Mouse (Mus musculus) embryonic facial prominence, embryonic 15.5 days (tissue): Measurements from ENCODE around the gene Rasl10b. TPM values are rescaled to one million over a fixed set of nuclear protein-coding genes. Genes with fewer than 3 reads are reported as not detected.

Experiments used
- ATAC-seq: fragments of 200-750 bp; cut with Nextera tagmentation; 2 replicates; pipeline ENCODE4 v1.8.0; 2017; ENCODE audit warnings: low read depth, moderate TSS enrichment; ENCODE audit not compliant: insufficient number of reproducible peaks, low FRiP score, low TSS enrichment
- H3K27ac ChIP-seq: fragments of 300-500 bp; sonication (generic); replicated peaks from 2 replicates; pipeline ENCODE4 v1.5.1; 2015; ENCODE audit warnings: mild to moderate bottlenecking, inconsistent platforms
- H3K27me3 ChIP-seq: fragments of 300-500 bp; sonication (generic); 2 replicates; pipeline ENCODE4 v1.6.1; 2015; ENCODE audit warnings: inconsistent platforms
- H3K36me3 ChIP-seq: fragments of 300-500 bp; sonication (generic); 2 replicates; pipeline ENCODE4 v1.6.1; 2015; ENCODE audit warnings: mild to moderate bottlenecking, inconsistent platforms
- H3K4me1 ChIP-seq: fragments of 300-500 bp; sonication (generic); 2 replicates; pipeline ENCODE4 v1.6.1; 2015; ENCODE audit warnings: inconsistent platforms
- H3K4me2 ChIP-seq: fragments of 300-500 bp; sonication (generic); replicated peaks from 2 replicates; pipeline ENCODE4 v1.6.1; 2015; ENCODE audit warnings: mild to moderate bottlenecking, inconsistent platforms
- H3K4me3 ChIP-seq: fragments of 300-500 bp; sonication (generic); replicated peaks from 2 replicates; pipeline ENCODE4 v1.5.1; 2015; ENCODE audit warnings: mild to moderate bottlenecking, inconsistent platforms
- H3K9ac ChIP-seq: fragments of 300-500 bp; sonication (generic); 2 replicates; pipeline ENCODE4 v1.6.1; 2015; ENCODE audit warnings: inconsistent platforms
- H3K9me3 ChIP-seq: fragments of 300-500 bp; sonication (generic); replicated peaks from 2 replicates; pipeline ENCODE4 v1.6.1; 2016; ENCODE audit warnings: inconsistent platforms
- WGBS: fragments of 180-500 bp; shearing (Covaris S2); methylation state at CpG from one replicate; pipeline ENCODE4 v1.1.7; 2015; 5-methylcytosine and 5-hydroxymethylcytosine counted together
- polyA plus RNA-seq: library from polyadenylated mRNA; unstranded; fragments of >200 nt; fragmentation: Nextera tagmentation; extraction: Ambion mirVana; gene quantifications from 2 replicates; pipeline ENCODE4 v1.2.1, GENCODE M21; 2015

Rasl10b gene
- polyA plus RNA-seq, 1 experiment from 2014 or later = 3.2 TPM

- Histone ChIP-seq H3K9ac (no peak overlapping the region), H3K36me3 (peaks cover 20% of the 10 kb centered on the region), H3K4me3 (no peak overlapping the region), H3K4me2 (no peak overlapping the region), H3K27ac (no peak overlapping the region), H3K9me3 (no peaks in the 10 kb centered on the region), H3K27me3 (no peaks in the 10 kb centered on the region; the same call in 1 of the 2 replicates), H3K4me1 (peaks cover 13% of the 10 kb centered on the region)
- 61% methylated on average over 3 of the region's 3 CpGs for WGBS
- ATAC-seq = no peak
These were observed 2.5 kb upstream of the Rasl10b start for GRCm38 (mm10) chr11:83406391-83406790.

GRCm38 (mm10) chr11:83408242-83408641 lies 695 bp upstream of the Rasl10b start:
- H3K9me3 ChIP-seq = no peaks in the 10 kb centered on the region
- H3K4me2 ChIP-seq = no peak overlapping the region
- H3K36me3 ChIP-seq = peaks cover 9% of the 10 kb centered on the region; the same call in 1 of the 2 replicates
- WGBS = 23% methylated on average over 8 of the region's 8 CpGs
- no peak overlapping the region for H3K9ac ChIP-seq
- H3K4me1 ChIP-seq = peaks cover 13% of the 10 kb centered on the region
- ATAC-seq = no peak
- H3K4me3 ChIP-seq = no peak overlapping the region
- H3K27me3 ChIP-seq = peaks cover 7% of the 10 kb centered on the region; the same call in 1 of the 2 replicates
- H3K27ac ChIP-seq = no peak overlapping the region

- Histone ChIP-seq H3K9me3 (no peaks in the 10 kb centered on the region), H3K27ac (no peak overlapping the region), H3K36me3 (no peaks in the 10 kb centered on the region), H3K27me3 (peaks cover 7% of the 10 kb centered on the region; the same call in 1 of the 2 replicates), H3K4me1 (peaks cover 13% of the 10 kb centered on the region), H3K4me2 (peak overlapping the region; percentile 91), H3K4me3 (peak overlapping the region; percentile 73), H3K9ac (peak overlapping the region; percentile 54)
- ATAC-seq = no peak
- WGBS = 2% methylated on average over 34 of the region's 40 CpGs
These were observed 905 bp downstream of the Rasl10b start for GRCm38 (mm10) chr11:83409792-83410291.

DNA sequence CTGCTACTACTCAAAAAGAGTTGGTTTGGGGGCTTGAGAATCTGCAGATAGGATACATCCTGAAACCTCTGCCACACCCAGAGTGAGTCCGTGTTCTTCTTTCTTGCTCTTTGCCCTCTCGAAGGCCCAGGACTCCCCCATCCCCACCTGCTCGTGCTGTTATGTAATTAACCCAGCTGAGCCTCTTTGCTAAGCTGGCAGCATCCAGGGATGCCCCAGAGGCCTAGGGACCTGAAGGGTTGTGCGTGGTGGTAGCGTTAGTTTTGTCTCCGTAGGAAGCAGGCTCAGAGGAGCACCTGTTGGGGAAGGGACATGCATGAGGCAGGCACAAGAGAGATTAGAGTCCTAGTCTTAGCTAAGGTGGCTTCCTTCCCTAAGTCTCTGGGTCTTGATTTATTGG lies 1.6 kb downstream of the Rasl10b start:
- no peaks in the 10 kb centered on the region for H3K9me3 ChIP-seq
- no peak overlapping the region for H3K9ac ChIP-seq
- H3K4me1 ChIP-seq = peaks cover 13% of the 10 kb centered on the region
- H3K4me3 ChIP-seq = peak overlapping the region; percentile 73
- no peak overlapping the region for H3K27ac ChIP-seq
- no peak for ATAC-seq
- 43% methylated on average over 6 of the region's 6 CpGs for WGBS
- H3K27me3 ChIP-seq = peaks cover 7% of the 10 kb centered on the region; the same call in 1 of the 2 replicates
- no peaks in the 10 kb centered on the region for H3K36me3 ChIP-seq
- peak overlapping the region; percentile 91; the same call in 1 of the 2 replicates for H3K4me2 ChIP-seq

DNA sequence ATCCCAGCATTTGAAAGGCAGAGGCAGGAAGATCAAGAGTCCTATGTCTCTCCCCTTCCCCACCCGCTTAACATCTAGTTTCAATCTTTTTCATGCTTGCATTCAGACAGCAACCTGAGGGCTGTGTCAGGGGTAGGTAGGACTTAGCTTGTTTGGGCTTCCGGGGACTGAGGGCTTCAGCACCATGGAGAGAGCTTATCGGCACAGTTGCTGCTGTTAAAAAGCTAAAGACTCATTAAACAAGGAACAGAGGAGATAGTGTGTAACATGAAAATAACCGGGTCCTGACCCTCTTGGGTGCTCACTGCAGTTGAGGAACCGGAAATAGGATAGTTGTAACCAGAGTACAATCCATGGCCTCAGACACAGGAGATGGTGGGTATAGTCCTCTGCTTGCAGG lies 8.1 kb downstream of the Rasl10b start:
- Histone ChIP-seq H3K36me3 (no peaks in the 10 kb centered on the region), H3K4me3 (no peak overlapping the region), H3K27ac (no peak overlapping the region), H3K4me1 (peaks cover 5% of the 10 kb centered on the region), H3K4me2 (no peak overlapping the region), H3K9ac (no peak overlapping the region), H3K9me3 (no peaks in the 10 kb centered on the region), H3K27me3 (peaks cover 46% of the 10 kb centered on the region)
- 6% methylated on average over 5 of the region's 5 CpGs for WGBS
- ATAC-seq = no peak

GRCm38 (mm10) chr11:83417708-83418107 lies 8.8 kb downstream of the Rasl10b start:
- 81% methylated on average over 7 of the region's 7 CpGs for WGBS
- Histone ChIP-seq H3K9me3 (no peaks in the 10 kb centered on the region), H3K36me3 (no peaks in the 10 kb centered on the region), H3K27ac (no peak overlapping the region), H3K4me2 (no peak overlapping the region), H3K4me3 (no peak overlapping the region), H3K27me3 (peaks cover 46% of the 10 kb centered on the region), H3K9ac (no peak overlapping the region), H3K4me1 (peaks cover 5% of the 10 kb centered on the region)
- no peak for ATAC-seq

DNA sequence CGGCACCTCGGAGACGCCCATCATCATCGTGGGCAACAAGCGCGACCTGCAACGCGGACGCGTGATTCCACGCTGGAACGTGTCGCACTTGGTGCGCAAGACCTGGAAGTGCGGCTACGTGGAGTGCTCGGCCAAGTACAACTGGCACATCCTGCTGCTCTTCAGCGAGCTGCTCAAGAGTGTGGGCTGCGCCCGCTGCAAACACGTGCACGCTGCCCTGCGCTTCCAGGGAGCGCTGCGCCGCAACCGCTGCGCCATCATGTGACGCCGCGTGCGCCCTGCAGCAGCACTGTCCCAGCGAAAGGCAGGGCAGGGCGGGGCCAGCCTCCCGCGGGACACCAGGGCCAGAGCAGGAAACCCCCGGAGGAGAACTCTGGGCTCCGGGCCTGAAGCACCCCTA lies 9.6 kb downstream of the Rasl10b start:
- Histone ChIP-seq H3K27me3 (peaks cover 47% of the 10 kb centered on the region), H3K9ac (no peak overlapping the region), H3K4me1 (peaks cover 5% of the 10 kb centered on the region), H3K36me3 (no peaks in the 10 kb centered on the region), H3K27ac (no peak overlapping the region), H3K4me2 (0 out of 2 replicates have a peak overlapping the region, but pooled peaks have one; percentile 12), H3K4me3 (0 out of 2 replicates have a peak overlapping the region, but pooled peaks have one; percentile 11), H3K9me3 (no peaks in the 10 kb centered on the region)
- no peak for ATAC-seq
- WGBS = 6% methylated on average over 38 of the region's 38 CpGs

- Histone ChIP-seq H3K9ac (no peak overlapping the region), H3K27ac (no peak overlapping the region), H3K27me3 (peaks cover 47% of the 10 kb centered on the region), H3K36me3 (no peaks in the 10 kb centered on the region), H3K4me3 (no peak overlapping the region), H3K4me2 (no peak overlapping the region), H3K9me3 (no peaks in the 10 kb centered on the region), H3K4me1 (peaks cover 5% of the 10 kb centered on the region)
- 44% methylated on average over 4 of the region's 4 CpGs for WGBS
- ATAC-seq = no peak
These were observed 11.4 kb downstream of the Rasl10b start for GRCm38 (mm10) chr11:83420338-83420737.

GRCm38 (mm10) chr11:83421305-83421704 lies 12.4 kb downstream of the Rasl10b start:
- no peak for ATAC-seq
- H3K27me3 ChIP-seq = peaks cover 56% of the 10 kb centered on the region
- H3K36me3 ChIP-seq = no peaks in the 10 kb centered on the region
- no peaks in the 10 kb centered on the region for H3K9me3 ChIP-seq
- H3K4me2 ChIP-seq = no peak overlapping the region
- no peak overlapping the region for H3K4me3 ChIP-seq
- H3K9ac ChIP-seq = no peak overlapping the region
- no peak overlapping the region for H3K27ac ChIP-seq
- WGBS = 2% methylated on average over 9 of the region's 9 CpGs
- H3K4me1 ChIP-seq = peaks cover 5% of the 10 kb centered on the region

DNA sequence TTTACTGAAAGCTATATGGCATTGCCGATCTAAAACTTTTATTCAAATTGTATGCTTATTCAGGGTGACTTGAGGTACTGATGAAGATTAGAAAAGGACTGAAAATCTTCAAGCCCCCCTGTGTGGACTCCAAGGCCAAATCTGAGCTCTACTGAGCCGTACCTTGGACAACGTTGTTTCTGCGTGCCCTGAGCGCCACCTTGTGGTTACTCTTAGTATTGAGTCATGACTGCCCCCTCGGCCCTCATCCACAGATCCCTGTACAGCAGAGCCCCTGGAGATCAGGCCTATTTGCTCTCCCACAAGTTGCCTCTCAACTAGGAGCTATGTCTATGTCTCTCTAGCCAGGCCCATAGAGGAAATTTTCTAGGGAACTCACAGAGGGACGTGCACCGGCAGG lies 15.7 kb downstream of the Rasl10b start:
- H3K9ac ChIP-seq = no peak overlapping the region
- H3K4me1 ChIP-seq = peaks cover 8% of the 10 kb centered on the region
- H3K4me2 ChIP-seq = no peak overlapping the region
- no peak overlapping the region for H3K27ac ChIP-seq
- no peaks in the 10 kb centered on the region for H3K9me3 ChIP-seq
- ATAC-seq = no peak
- H3K36me3 ChIP-seq = no peaks in the 10 kb centered on the region
- WGBS = 5% methylated on average over 8 of the region's 8 CpGs
- H3K27me3 ChIP-seq = peaks cover 63% of the 10 kb centered on the region
- H3K4me3 ChIP-seq = no peak overlapping the region

- 30% methylated on average over 17 of the region's 17 CpGs for WGBS
- H3K4me3 ChIP-seq = no peak overlapping the region
- H3K27me3 ChIP-seq = peaks cover 45% of the 10 kb centered on the region
- H3K9me3 ChIP-seq = no peaks in the 10 kb centered on the region
- H3K4me2 ChIP-seq = peak overlapping the region; percentile 12; the same call in 1 of the 2 replicates
- H3K36me3 ChIP-seq = no peaks in the 10 kb centered on the region
- ATAC-seq = no peak
- H3K27ac ChIP-seq = no peak overlapping the region
- peaks cover 10% of the 10 kb centered on the region for H3K4me1 ChIP-seq
- H3K9ac ChIP-seq = no peak overlapping the region
These were observed 18.0 kb downstream of the Rasl10b start for GRCm38 (mm10) chr11:83426964-83427363.

DNA sequence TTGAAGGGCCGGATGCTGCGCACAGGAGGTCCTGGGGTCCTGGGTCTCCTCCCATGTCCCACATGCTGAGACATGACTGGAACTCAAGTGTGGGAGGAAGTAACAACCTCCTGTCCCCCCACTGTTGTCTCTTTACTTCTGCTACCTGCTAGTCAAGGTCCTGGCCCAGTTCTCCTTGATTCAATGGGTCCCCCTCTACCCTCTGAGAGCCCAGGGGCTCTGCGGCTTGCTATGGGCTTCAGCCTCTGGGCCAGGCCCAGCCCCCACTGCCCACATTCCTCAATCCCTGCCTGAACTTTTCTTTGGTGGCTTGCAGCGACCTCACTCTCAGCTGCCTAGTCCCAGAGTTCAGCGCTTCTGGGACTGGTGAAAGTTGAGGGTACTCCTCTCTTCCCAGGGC lies 20.4 kb downstream of the Rasl10b start, which contains the start of gene Gas2l2:
TSS of gene Gas2l2 (minus strand) at position 101 of the 400 bp plus-strand sequence.
- no peak for ATAC-seq
- H3K36me3 ChIP-seq = no peaks in the 10 kb centered on the region
- H3K4me2 ChIP-seq = no peak within 1 kb of the TSS
- H3K4me3 ChIP-seq = no peak within 1 kb of the TSS
- H3K27ac ChIP-seq = no peak within 1 kb of the TSS
- peaks cover 37% of the 10 kb centered on the region for H3K27me3 ChIP-seq
- WGBS = 46% methylated on average over 5 of the region's 5 CpGs
- H3K9ac ChIP-seq = no peak within 1 kb of the TSS
- H3K9me3 ChIP-seq = no peaks in the 10 kb centered on the region
- H3K4me1 ChIP-seq = peaks cover 10% of the 10 kb centered on the region
